Mouse (Mus musculus) MEL (cell line): ENCODE data around the gene Figla. TPM values are rescaled to one million over a fixed set of nuclear protein-coding genes. Genes with fewer than 3 reads are reported as not detected.

Source experiments
- DNase-seq: peaks from one replicate; pipeline ENCODE4 v3.0.0; 2011; ENCODE audit warnings: low read depth, low spot score
- H3K27ac ChIP-seq: 2 replicates; pipeline ENCODE4 v1.5.1; 2012; ENCODE audit warnings: low read depth, mild to moderate bottlenecking, control low read depth, low read length, moderate library complexity; ENCODE audit not compliant: control insufficient read depth
- H3K27me3 ChIP-seq, 2 experiments: fragments of 150-350 bp in 1 of 2; sonication (generic) in 1 of 2; 2 replicates each; pipeline ENCODE4 v1.6.1; 2012; ENCODE audit warnings: low read length in 2 of 2, mild to moderate bottlenecking in 2 of 2, improper control_type of control experiment in 1 of 2, moderate library complexity in 1 of 2; ENCODE audit not compliant: insufficient read depth in 2 of 2, control insufficient read depth in 1 of 2
- H3K36me3 ChIP-seq, 2 experiments: 2 replicates each; pipeline ENCODE4 v1.6.1; 2012 to 2014; ENCODE audit warnings: low read length in 2 of 2, improper control_type of control experiment in 1 of 2, inconsistent platforms in 1 of 2, mild to moderate bottlenecking in 1 of 2; ENCODE audit not compliant: insufficient read depth in 2 of 2, control insufficient read depth in 1 of 2
- H3K4me1 ChIP-seq, 2 experiments: fragments of 150-350 bp in 1 of 2; sonication (generic) in 1 of 2; 2 replicates each; pipeline ENCODE4 v1.6.1; 2012; ENCODE audit warnings: low read length in 2 of 2, improper control_type of control experiment in 1 of 2, mild to moderate bottlenecking in 1 of 2; ENCODE audit not compliant: insufficient read depth in 2 of 2, control insufficient read depth in 1 of 2
- H3K4me3 ChIP-seq, 2 experiments: fragments of 150-350 bp in 1 of 2; sonication (generic) in 1 of 2; 2 replicates each; pipeline ENCODE4 v1.5.1; 2012; ENCODE audit warnings: low read depth in 2 of 2, low read length in 2 of 2, mild to moderate bottlenecking in 2 of 2, moderate library complexity in 2 of 2, control low read depth in 1 of 2, improper control_type of control experiment in 1 of 2; ENCODE audit not compliant: control insufficient read depth in 1 of 2, insufficient read depth in 1 of 2
- H3K79me2 ChIP-seq: 2 replicates; pipeline ENCODE4 v1.6.1; 2012; ENCODE audit warnings: mild to moderate bottlenecking, low read length, moderate library complexity; ENCODE audit not compliant: control insufficient read depth, poor library complexity, insufficient read depth
- H3K9ac ChIP-seq: 2 replicates; pipeline ENCODE4 v1.6.1; 2012; ENCODE audit warnings: low read depth, mild to moderate bottlenecking, control low read depth, low read length, moderate library complexity; ENCODE audit not compliant: control insufficient read depth, poor library complexity, severe bottlenecking
- H3K9me3 ChIP-seq: fragments of 150-350 bp; sonication (generic); replicated peaks from 2 replicates; pipeline ENCODE4 v1.6.1; 2012; ENCODE audit warnings: mild to moderate bottlenecking, low read length, improper control_type of control experiment, moderate library complexity; ENCODE audit not compliant: insufficient read depth
- CHD1 ChIP-seq: IDR thresholded peaks from 2 replicates; pipeline ENCODE4 v1.6.1; 2012; ENCODE audit warnings: low read depth, mild to moderate bottlenecking, inconsistent platforms, low read length, improper control_type of control experiment
- CHD2 ChIP-seq: IDR thresholded peaks from 2 replicates; pipeline ENCODE4 v1.6.1; 2011; ENCODE audit warnings: low read length, improper control_type of control experiment
- E2F4 ChIP-seq: IDR thresholded peaks from 2 replicates; pipeline ENCODE4 v1.6.1; 2011; ENCODE audit warnings: low read depth, low read length, improper control_type of control experiment, borderline replicate concordance
- GATA1 ChIP-seq: IDR thresholded peaks from 2 replicates; pipeline ENCODE4 v1.6.1; 2011; ENCODE audit warnings: low read depth, low read length, improper control_type of control experiment
- HCFC1 ChIP-seq: IDR thresholded peaks from 2 replicates; pipeline ENCODE4 v1.6.1; 2012; ENCODE audit warnings: low read depth, mild to moderate bottlenecking, inconsistent platforms, low read length, improper control_type of control experiment, moderate library complexity
- JUND ChIP-seq: IDR thresholded peaks from 2 replicates; pipeline ENCODE4 v1.6.1; 2011; ENCODE audit warnings: low read depth, mild to moderate bottlenecking, improper control_type of control experiment, low read length
- MYB ChIP-seq: IDR thresholded peaks from 2 replicates; pipeline ENCODE4 v1.6.1; 2011; ENCODE audit warnings: mild to moderate bottlenecking, low read depth, low read length, improper control_type of control experiment
- NRF1 ChIP-seq: IDR thresholded peaks from 2 replicates; pipeline ENCODE4 v1.6.1; 2014; ENCODE audit warnings: low read depth, mild to moderate bottlenecking, inconsistent platforms, low read length, improper control_type of control experiment, moderate library complexity; ENCODE audit not compliant: poor library complexity, insufficient read depth, severe bottlenecking
- POLR2AphosphoS5 ChIP-seq: IDR thresholded peaks from 2 replicates; pipeline ENCODE4 v1.6.1; 2012; ENCODE audit warnings: low read depth, borderline replicate concordance, mild to moderate bottlenecking, inconsistent platforms, low read length, moderate library complexity, mixed read lengths
- RAD21 ChIP-seq: IDR thresholded peaks from 2 replicates; pipeline ENCODE4 v1.6.1; 2011; ENCODE audit warnings: mild to moderate bottlenecking, low read depth, low read length, improper control_type of control experiment
- RCOR1 ChIP-seq: IDR thresholded peaks from 2 replicates; pipeline ENCODE4 v1.6.1; 2012; ENCODE audit warnings: low read depth, mild to moderate bottlenecking, inconsistent platforms, low read length, improper control_type of control experiment
- USF1 ChIP-seq: IDR thresholded peaks from 2 replicates; pipeline ENCODE4 v1.6.1; 2014; ENCODE audit warnings: low read depth, mild to moderate bottlenecking, inconsistent platforms, low read length, improper control_type of control experiment, moderate library complexity
- USF2 ChIP-seq, 2 experiments: IDR thresholded peaks; 2 replicates each; pipeline ENCODE4 v1.6.1; 2011 to 2012; ENCODE audit warnings: improper control_type of control experiment in 2 of 2, low read length in 2 of 2, borderline replicate concordance in 1 of 2, inconsistent platforms in 1 of 2, low read depth in 1 of 2, mild to moderate bottlenecking in 1 of 2; ENCODE audit not compliant: insufficient read depth in 1 of 2
- ZC3H11A ChIP-seq: IDR thresholded peaks from 2 replicates; pipeline ENCODE4 v1.6.1; 2012; ENCODE audit warnings: low read depth, mild to moderate bottlenecking, inconsistent platforms, low read length, improper control_type of control experiment
- ZKSCAN1 ChIP-seq: IDR thresholded peaks from 2 replicates; pipeline ENCODE4 v1.6.1; 2012; ENCODE audit warnings: low read depth, mild to moderate bottlenecking, inconsistent platforms, low read length, improper control_type of control experiment, moderate library complexity
- ZNF384 ChIP-seq: IDR thresholded peaks from 2 replicates; pipeline ENCODE4 v1.6.1; 2012; ENCODE audit warnings: low read depth, mild to moderate bottlenecking, inconsistent platforms, low read length, improper control_type of control experiment
- polyA plus RNA-seq, 2 experiments: library from polyadenylated mRNA; stranded (reverse) in 1 of 2; unstranded in 1 of 2; fragments of >175 nt in 1 of 2; fragments of >200 nt in 1 of 2; gene quantifications; 2 replicates each; pipeline versions ENCODE4 v1.2.1 to v1.2.4; 2012; ENCODE audit warnings: low replicate concordance in 2 of 2, low read depth in 1 of 2; ENCODE audit not compliant: insufficient read length in 2 of 2, insufficient read depth in 1 of 2, missing spikeins in 1 of 2
- total RNA-seq: library from RNA; depleted of rRNA; stranded (reverse); fragments of 300-350 nt; gene quantifications from 2 replicates; pipeline ENCODE4 v1.2.3, GENCODE M21; 2012

The Figla gene
- total and polyA plus RNA-seq, 3 experiments: not detected

GRCm38 (mm10) chr6:86038901-86039300 lies 22.9 kb downstream of the Figla start:
- H3K79me2 ChIP-seq: no peaks in the 10 kb centered on the region
- H3K9me3 ChIP-seq: no peaks in the 10 kb centered on the region
- TF ChIP-seq MYB (no peak), POLR2AphosphoS5 (no peak)
- no peak overlapping the region for H3K9ac ChIP-seq
- DNase-seq: no peak
- H3K27me3 ChIP-seq: peaks cover 27 to 30% of the 10 kb centered on the region in 2 experiments
- H3K36me3 ChIP-seq: no peaks in the 10 kb centered on the region
- H3K27ac ChIP-seq: no peak overlapping the region
- no peaks in the 10 kb centered on the region for H3K4me1 ChIP-seq
- no peak overlapping the region for H3K4me3 ChIP-seq

GRCm38 (mm10) chr6:86040140-86040539 lies 24.2 kb downstream of the Figla start:
- no peak for TF ChIP-seq RCOR1
- TF ChIP-seq NRF1: no peak
- no peak for TF ChIP-seq RAD21
- no peak for TF ChIP-seq USF1
- no peak for TF ChIP-seq E2F4
- no peak for TF ChIP-seq USF2 (IDR thresholded peaks at IDR 0.05; ENCODE audit: borderline replicate concordance in 1 of 2, insufficient read depth in 1 of 2, low read depth in 1 of 2, low read length in 2 of 2)
- TF ChIP-seq CHD1: no peak
- TF ChIP-seq ZNF384: no peak
- no peak for TF ChIP-seq HCFC1
- no peak for TF ChIP-seq JUND
- no peak for TF ChIP-seq ZKSCAN1
- no peak for TF ChIP-seq ZC3H11A
- TF ChIP-seq CHD2: no peak
- TF ChIP-seq GATA1: no peak
- no peak for TF ChIP-seq MYB
- TF ChIP-seq, all 39 proteins: peak for 0
- Histone ChIP-seq H3K27me3 (peaks cover 27 to 31% of the 10 kb centered on the region in 2 experiments), H3K27ac (no peak overlapping the region), H3K79me2 (no peaks in the 10 kb centered on the region), H3K9me3 (no peaks in the 10 kb centered on the region), H3K4me3 (no peak overlapping the region), H3K36me3 (no peaks in the 10 kb centered on the region), H3K4me1 (no peaks in the 10 kb centered on the region), H3K9ac (no peak overlapping the region)
- DNase-seq: no peak
